Mouse (Mus musculus): ENCODE data around the gene Kcnj14.

- TF ChIP-seq CTCF (IDR thresholded peaks at IDR 0.05) (no peak), EP300 (IDR thresholded peaks at IDR 0.05) (no peak)
Observed at GRCm38 (mm10) chr7:45812921-45813320, 11.7 kb downstream of the Kcnj14 start.

All from lung, postnatal 0 days (tissue).